Mouse (Mus musculus): ENCODE results near the gene A430005L14Rik.

- TF ChIP-seq POLR2A (IDR thresholded peaks at IDR 0.05; ENCODE audit: borderline replicate concordance, low read depth, low read length) (no peak), CTCF (IDR thresholded peaks at IDR 0.05; ENCODE audit: low read depth, low read length) (no peak)
Measured at GRCm38 (mm10) chr4:153920517-153921233, 36.4 kb upstream of the A430005L14Rik start.
